Mouse (Mus musculus): ENCODE data around the gene Rufy2.

Gene Rufy2

GRCm38 (mm10) chr10:63019304-63019703 lies 39.3 kb downstream of the Rufy2 start:
- no peak for DNase-seq (ENCODE audit: low spot score in 2 of 2)

GRCm38 (mm10) chr10:63021702-63022101 lies 41.7 kb downstream of the Rufy2 start:
- no peak for DNase-seq (ENCODE audit: low spot score in 2 of 2)

GRCm38 (mm10) chr10:63022541-63023120 lies 42.6 kb downstream of the Rufy2 start:
- no peak for DNase-seq (ENCODE audit: low spot score in 2 of 2)

GRCm38 (mm10) chr10:63023121-63023748 lies 43.2 kb downstream of the Rufy2 start:
- DNase-seq (ENCODE audit: low spot score in 2 of 2) = peak; percentile 63 to 77

GRCm38 (mm10) chr10:63023749-63024579 lies 43.9 kb downstream of the Rufy2 start, which contains the start of the genes Hnrnph3 and Pbld2:
Gene Hnrnph3 (minus strand): TSS chr10:63024217.
Gene Pbld2 (plus strand): TSS chr10:63024315.
- peak; percentile 99 for DNase-seq (ENCODE audit: low spot score in 2 of 2)

- DNase-seq (ENCODE audit: low spot score in 2 of 2) = peak; percentile 51 to 70
Observed at GRCm38 (mm10) chr10:63024580-63024910, 44.5 kb downstream of the Rufy2 start.

GRCm38 (mm10) chr10:63025016-63025415 lies 45.0 kb downstream of the Rufy2 start:
- DNase-seq (ENCODE audit: low spot score in 2 of 2) = no peak

GRCm38 (mm10) chr10:63025491-63026011 lies 45.5 kb downstream of the Rufy2 start:
- no peak for DNase-seq (ENCODE audit: low spot score in 2 of 2)

- no peak for DNase-seq (ENCODE audit: low spot score in 2 of 2)
Observed at GRCm38 (mm10) chr10:63026156-63026794, 46.3 kb downstream of the Rufy2 start.

- no peak for DNase-seq (ENCODE audit: low spot score in 2 of 2)
Observed at GRCm38 (mm10) chr10:63026795-63027160, 46.8 kb downstream of the Rufy2 start.

GRCm38 (mm10) chr10:63027376-63028161 lies 47.5 kb downstream of the Rufy2 start:
- no peak for DNase-seq (ENCODE audit: low spot score in 2 of 2)

- DNase-seq (ENCODE audit: low spot score in 2 of 2) = no peak
Observed at GRCm38 (mm10) chr10:63028396-63028795, 48.4 kb downstream of the Rufy2 start.

- DNase-seq (ENCODE audit: low spot score in 2 of 2) = no peak
Observed at GRCm38 (mm10) chr10:63032267-63032666, 52.2 kb downstream of the Rufy2 start.

- no peak for DNase-seq (ENCODE audit: low spot score in 2 of 2)
Observed at GRCm38 (mm10) chr10:63032956-63033355, 52.9 kb downstream of the Rufy2 start.

GRCm38 (mm10) chr10:63038571-63039320 lies 58.7 kb downstream of the Rufy2 start:
- DNase-seq (ENCODE audit: low spot score in 2 of 2) = no peak

- DNase-seq (ENCODE audit: low spot score in 2 of 2) = no peak
Observed at GRCm38 (mm10) chr10:63039867-63040628, 60.0 kb downstream of the Rufy2 start.

GRCm38 (mm10) chr10:63043154-63043553 lies 63.1 kb downstream of the Rufy2 start:
- no peak for DNase-seq (ENCODE audit: low spot score in 2 of 2)

GRCm38 (mm10) chr10:63047751-63048150 lies 67.7 kb downstream of the Rufy2 start:
- no peak for DNase-seq (ENCODE audit: low spot score in 2 of 2)

- DNase-seq (ENCODE audit: low spot score in 2 of 2) = no peak
Observed at GRCm38 (mm10) chr10:63049106-63049505, 69.1 kb downstream of the Rufy2 start.

- no peak for DNase-seq (ENCODE audit: low spot score in 2 of 2)
Observed at GRCm38 (mm10) chr10:63051267-63051666, 71.2 kb downstream of the Rufy2 start.

All from urinary bladder, postnatal 4 days (tissue).